8 mouse cellular contexts compared by ENCODE assay signal in genomic region chr6:99522359-99523108, GRCm38 (mm10). TPM values are rescaled to one million over a fixed set of nuclear protein-coding genes. Genes with fewer than 3 reads are reported as not detected.
DNase-seq lines count a peak whose midpoint lies in the region; ATAC-seq lines count a peak whose summit lies in the region.

TSS of gene Foxp1 (minus strand) at chr6:99522721.

- peak; percentile 19 for ATAC-seq in intestine, embryonic 15.5 days

- intact Hi-C loops in left cerebral cortex, postnatal 25 days (cut with DNase I): loop anchor here (2.0 to 5.0 kb wide), 7 partner anchors 38 to 1415 kb away; no protein-coding TSS in a partner anchor

- DNase-seq in adrenal gland, adult 18-20 months (ENCODE audit: low spot score in 2 of 2): peak; percentile 73 to 76
- DNase-seq in embryo, embryonic 11.5 days (ENCODE audit: low read depth, low spot score): peak; percentile 82
- peak; percentile 50 to 75 for DNase-seq in gastrocnemius, postnatal 4 days (ENCODE audit: low spot score in 2 of 2)
- DNase-seq in left cerebral cortex, postnatal 25 days (ENCODE audit: low spot score in 2 of 2): peak; percentile 48 to 75
- DNase-seq in mesoderm, embryonic 11.5 days (ENCODE audit: low read depth, low spot score): peak; percentile 88
- DNase-seq in right cerebral cortex, postnatal 25 days: peak; percentile 62
- DNase-seq in yolk sac, embryonic 10.5 days (ENCODE audit: low spot score): peak; percentile 84

- no peaks in the 10 kb centered on the region for H3K27me3 ChIP-seq in intestine, embryonic 15.5 days (replicated peaks)

- H3K9ac ChIP-seq in intestine, embryonic 15.5 days: peak within 1 kb of the TSS; percentile 94

- peak within 1 kb of the TSS; percentile 84 for H3K4me2 ChIP-seq in intestine, embryonic 15.5 days (replicated peaks)

- H3K9me3 ChIP-seq in intestine, embryonic 15.5 days: no peaks in the 10 kb centered on the region

- H3K27ac ChIP-seq in intestine, embryonic 15.5 days: peak within 1 kb of the TSS; percentile 99

- no peaks in the 10 kb centered on the region; the same call in 1 of the 2 replicates for H3K36me3 ChIP-seq in intestine, embryonic 15.5 days

- peak within 1 kb of the TSS; percentile 81 for H3K4me3 ChIP-seq in intestine, embryonic 15.5 days (replicated peaks)

- under 1% methylated on average over 72 of the region's 72 CpGs for WGBS in intestine, embryonic 15.5 days

- peaks cover 3% of the 10 kb centered on the region; the same call in 1 of the 2 replicates for H3K4me1 ChIP-seq in intestine, embryonic 15.5 days (replicated peaks)

RNA-seq across cellular contexts. Expression of gene Foxp1, which starts in this region (rescaled TPM):
- 10 to 100 TPM; 35.8 to 46.8 TPM for total RNA-seq in adrenal gland, adult 18-20 months (2021)
- total RNA-seq in gastrocnemius, postnatal 4 days (2021): 10 to 100 TPM; 47.2 to 50.8 TPM
- 87.2 and 103 TPM in 2 replicates for polyA plus RNA-seq in intestine, embryonic 15.5 days (2015; fragmentation: Nextera tagmentation; extraction: Ambion mirVana)
- 100 to 1,000 TPM; 132 to 157 TPM for total RNA-seq in left cerebral cortex, postnatal 25 days (2021)

Comparison
In these comparisons a context has a peak if more than half of its experiments do, and no peak if none do; other contexts are left out.
1. Peak in every context shown above with its lines: DNase-seq, ATAC-seq, H3K4me3 ChIP-seq and H3K27ac ChIP-seq.